Mouse (Mus musculus) heart, adult 2 months (tissue): ENCODE results near the gene Ring1.
A peak's percentile ranks its signal among the peaks of the same experiment; 100 is the strongest.

Source experiments
- CTCF ChIP-seq: fragments of 200-600 bp; IDR thresholded peaks from 2 replicates; pipeline ENCODE4 v1.8.1; 2022; ENCODE audit warnings: antibody characterized with exemption, mild to moderate bottlenecking, moderate library complexity
- EP300 ChIP-seq: fragments of 200-500 bp; IDR thresholded peaks from 2 replicates; pipeline ENCODE4 v1.6.1; 2011; ENCODE audit warnings: low read depth, low read length, control low read depth; ENCODE audit not compliant: insufficient read depth
- POLR2A ChIP-seq: fragments of 200-500 bp; IDR thresholded peaks from 2 replicates; pipeline ENCODE4 v1.6.1; 2011; ENCODE audit warnings: mild to moderate bottlenecking, low read depth, low read length, control low read depth; ENCODE audit not compliant: insufficient read depth

- TF ChIP-seq EP300: no peak
- TF ChIP-seq CTCF: no peak
- TF ChIP-seq POLR2A: 0 out of 2 replicates have a peak, but pooled peaks have one; percentile 7
Observed at GRCm38 (mm10) chr17:34029150-34029889, 4.8 kb upstream of the Ring1 start.
